Mouse (Mus musculus) frontal cortex, postnatal 36 days (tissue): ENCODE measurements around the gene Abhd17b.
A peak's percentile ranks its signal among the peaks of the same experiment; 100 is the strongest.
"Not testable (repeated sequence)": the region's sequence is repeated elsewhere in the genome, so short reads cannot be mapped to it uniquely, and the experiment has no call there.

Source experiments
- DNase-seq, 2 experiments: peaks; one replicate each; pipeline ENCODE4 v3.0.0; 2022; ENCODE audit warnings: low spot score in 2 of 2

The Abhd17b gene

DNA sequence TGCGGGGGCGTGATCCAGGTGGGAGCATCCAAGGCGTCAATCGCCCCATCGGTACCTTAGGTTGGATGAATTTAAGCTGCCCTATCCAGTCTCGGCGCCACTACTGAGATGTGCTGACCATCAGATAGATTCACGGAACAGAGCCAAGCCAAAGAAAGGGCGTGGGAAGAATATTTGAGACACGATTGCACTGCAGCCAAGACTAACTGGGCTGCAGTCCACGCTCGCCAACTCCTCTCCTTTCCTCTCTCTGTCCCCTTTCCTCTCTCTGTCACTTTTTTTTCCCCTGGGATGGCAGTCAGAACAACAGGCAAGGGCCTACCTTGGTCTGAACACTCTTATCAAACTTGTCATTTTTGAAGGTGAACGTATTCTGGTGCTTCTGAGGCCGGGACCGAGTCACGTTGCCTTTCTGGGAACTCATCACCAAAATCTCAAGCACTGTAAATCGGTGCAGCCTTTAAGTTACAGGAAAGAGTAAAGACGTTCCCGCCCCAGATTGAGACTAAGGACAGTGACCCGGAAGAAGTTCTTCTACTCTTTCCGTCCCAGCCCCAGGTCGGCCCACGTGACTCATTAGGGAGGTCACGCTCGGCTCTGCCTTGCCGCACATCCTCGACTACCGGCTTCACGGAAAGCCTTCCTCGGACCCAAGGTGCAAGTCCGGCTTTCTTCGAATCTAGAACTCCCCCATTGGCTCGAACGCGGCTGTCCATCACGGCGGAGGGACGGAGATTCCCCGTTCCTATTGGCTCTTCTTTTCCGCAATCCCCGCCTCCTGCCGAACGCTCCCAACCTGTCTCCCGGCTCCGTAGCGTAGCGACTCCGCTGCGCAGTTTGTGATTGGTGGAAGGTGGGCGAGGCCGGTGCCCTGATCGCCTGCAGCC is 457 bp upstream of the Abhd17b start, which contains the start of gene 1110059E24Rik:
Gene 1110059E24Rik, minus strand, starts transcription at position 692 of the 887 bp plus-strand sequence.
- peak; percentile 96 for DNase-seq

GRCm38 (mm10) chr19:21654788-21655187 is 1.8 kb downstream of the Abhd17b start:
- no peak for DNase-seq

GRCm38 (mm10) chr19:21660734-21661133 is 7.7 kb downstream of the Abhd17b start:
- DNase-seq: no peak

DNA sequence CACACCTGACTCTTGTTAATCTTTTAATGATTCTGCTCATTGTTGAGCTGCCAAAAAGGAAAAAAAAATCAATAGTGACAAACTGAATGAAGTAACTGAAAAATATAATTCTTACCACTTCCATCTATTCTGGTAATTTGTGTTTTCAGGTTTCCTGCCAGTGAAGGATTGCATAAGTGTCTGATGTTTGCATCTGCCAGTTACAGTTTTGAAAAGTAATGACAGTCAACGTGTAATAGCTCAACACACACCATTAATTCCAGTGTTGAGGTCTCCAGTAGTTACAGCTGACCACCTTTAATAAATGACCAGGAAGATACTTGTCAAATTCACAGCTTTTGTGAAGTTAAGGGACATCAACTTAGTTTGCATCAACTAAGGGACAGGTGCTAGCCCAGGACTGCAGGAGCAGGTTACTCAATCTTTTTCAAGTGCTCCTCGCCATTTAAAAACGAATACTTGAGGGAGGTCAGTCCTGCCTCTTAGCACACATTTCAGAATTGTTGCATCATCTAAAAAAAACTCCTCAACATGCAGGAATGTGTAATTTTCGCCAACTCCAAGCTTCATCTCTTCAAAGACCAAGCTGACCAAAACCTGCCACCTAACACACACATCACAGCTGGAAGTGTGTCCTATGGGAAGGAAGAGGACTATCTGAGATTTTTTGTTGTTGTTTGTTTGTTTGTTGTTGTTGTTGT is 10.9 kb downstream of the Abhd17b start:
- no peak for DNase-seq

GRCm38 (mm10) chr19:21669650-21670049 is 16.7 kb downstream of the Abhd17b start:
- no peak for DNase-seq

DNA sequence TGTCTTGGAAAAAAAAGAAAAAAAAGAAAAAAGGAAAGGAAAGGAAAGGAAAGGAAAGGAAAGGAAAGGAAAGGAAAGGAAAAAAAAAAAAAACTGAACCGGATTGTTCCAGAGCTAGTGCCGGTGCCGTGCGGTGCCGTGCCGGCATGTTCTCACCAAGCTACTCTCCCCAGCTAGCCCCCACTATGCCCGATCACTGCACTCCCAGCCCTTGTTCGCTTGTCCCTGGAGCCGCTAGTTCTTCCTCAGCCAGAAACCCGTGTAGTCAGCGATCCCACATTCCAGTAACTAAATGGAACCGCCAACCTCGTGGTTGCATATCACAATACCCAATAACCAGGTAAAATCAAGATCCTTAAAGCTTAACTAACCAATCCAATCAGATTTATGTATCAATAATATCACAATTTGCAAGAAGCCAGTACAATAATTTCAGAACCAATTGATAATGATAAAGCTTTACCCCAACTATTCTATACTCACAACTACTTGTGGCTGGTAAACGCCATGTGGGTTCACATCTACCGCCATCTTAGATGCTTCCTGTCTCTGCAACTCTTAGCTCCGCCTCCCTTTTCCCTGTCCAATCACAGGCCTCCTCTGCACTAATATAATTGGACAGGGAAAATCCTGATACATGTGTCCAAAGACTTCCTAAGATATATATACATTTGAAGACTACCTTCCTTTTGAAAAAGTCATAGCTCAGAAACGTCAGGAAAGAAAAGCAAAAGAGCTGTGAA is 21.5 kb downstream of the Abhd17b start:
- DNase-seq: no peak

DNA sequence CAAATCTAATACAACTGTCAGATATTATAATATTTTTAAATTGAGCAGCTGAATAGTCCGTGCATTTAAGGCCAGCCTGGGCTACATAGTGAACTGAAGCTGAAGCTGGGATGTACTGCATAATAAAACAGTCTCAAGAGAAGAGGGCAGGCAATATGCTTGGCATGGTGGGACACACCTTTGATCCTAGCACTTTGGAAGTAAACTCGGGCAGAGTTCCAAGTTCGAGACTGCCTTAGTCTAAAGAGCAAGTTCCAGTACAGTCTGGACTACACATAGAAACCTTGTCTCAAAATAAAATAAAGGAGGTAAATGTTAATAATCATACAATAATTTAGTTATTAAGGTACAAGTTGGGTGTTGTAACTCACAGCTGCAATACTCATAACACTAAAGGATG is 27.1 kb downstream of the Abhd17b start:
- DNase-seq: no peak

- DNase-seq: no peak
These were observed 28.0 kb downstream of the Abhd17b start for GRCm38 (mm10) chr19:21680986-21681385.

DNA sequence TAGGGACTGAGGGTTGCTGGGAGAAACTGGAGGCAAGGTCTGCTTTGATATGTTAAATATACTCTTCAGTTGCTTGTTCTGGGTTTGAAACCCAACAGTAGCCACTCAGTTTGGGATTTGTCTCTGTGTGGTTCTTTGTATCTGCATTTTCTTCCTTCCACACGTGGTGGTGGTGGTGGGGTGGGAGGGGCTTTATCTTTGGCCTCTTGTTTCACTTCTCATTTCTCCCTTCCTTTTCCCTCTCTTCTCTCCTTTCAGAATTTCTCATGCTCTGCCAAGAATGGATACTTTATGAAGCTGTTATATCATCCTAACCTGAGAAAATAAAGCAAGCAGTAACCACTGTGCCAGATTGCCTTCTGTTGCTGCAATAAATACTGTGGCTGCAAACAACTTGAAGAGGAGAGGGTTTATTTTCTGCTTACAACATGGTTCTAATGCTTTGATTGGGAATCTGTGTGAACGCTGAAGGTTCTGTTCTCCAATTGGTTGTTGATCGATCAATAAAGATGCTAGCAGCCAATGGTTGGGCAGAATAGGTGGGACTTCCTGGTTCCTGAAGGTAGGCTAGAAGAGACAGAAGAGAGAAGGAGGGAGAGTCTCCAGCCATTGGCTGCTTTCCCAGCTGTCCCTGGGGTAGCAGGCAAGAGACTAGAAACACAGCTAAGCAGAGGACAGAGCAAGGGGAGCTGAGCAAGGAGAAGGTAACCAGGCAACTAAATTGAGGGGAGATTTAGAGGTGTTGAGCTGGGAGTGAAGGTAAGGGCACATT is 60.5 kb downstream of the Abhd17b start:
- DNase-seq: no peak

DNA sequence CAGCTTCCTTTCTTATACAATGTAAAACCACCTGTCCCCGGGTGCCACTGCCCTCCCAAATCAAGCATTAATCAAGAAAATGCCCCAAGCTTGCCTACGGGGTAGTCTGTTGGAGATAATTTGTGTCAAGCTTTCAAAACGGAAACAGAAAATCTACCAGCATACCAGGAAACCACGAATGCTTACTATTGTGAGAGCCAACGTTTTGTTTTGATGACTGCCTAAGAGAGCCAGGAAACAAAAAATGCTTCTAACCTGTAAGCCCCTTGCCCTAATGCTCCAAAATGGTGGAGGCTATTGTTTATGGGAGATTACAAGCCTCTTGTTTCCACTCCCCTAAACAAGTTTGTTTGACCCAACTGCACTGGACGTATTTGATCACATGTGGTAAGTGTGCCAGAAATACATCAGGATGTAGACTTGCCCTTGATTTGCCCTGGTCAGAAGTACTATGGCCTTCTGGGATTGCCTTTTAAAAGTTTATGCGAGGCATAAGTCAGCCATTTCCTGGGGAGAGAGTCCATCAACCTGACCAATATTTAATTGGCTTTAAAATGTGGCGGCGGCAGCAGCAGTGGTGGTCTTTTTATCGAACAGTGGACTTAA is 61.4 kb downstream of the Abhd17b start:
- DNase-seq: no peak

DNA sequence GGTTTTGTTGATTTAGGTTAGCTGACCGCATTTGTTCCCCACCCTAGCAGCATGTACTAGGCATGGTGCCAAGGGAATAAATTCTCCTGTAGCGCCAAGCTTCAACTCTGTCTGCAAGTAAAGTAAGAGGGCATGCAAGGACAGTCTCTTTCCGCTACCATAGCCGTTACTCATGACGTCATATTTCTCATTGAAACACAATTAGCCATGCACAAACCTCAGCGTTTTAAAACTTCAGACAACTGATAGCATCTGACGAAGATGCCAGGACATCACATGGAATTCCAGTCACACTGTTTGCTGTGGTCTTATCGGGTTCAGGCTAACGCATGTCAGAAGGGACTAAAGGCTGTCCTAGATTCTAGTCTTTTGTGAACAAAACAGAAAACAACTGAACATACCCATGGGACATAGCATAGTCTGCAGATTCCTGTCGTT is 62.0 kb downstream of the Abhd17b start:
- DNase-seq: no peak

GRCm38 (mm10) chr19:21715515-21715914 is 62.5 kb downstream of the Abhd17b start:
- no peak for DNase-seq

- DNase-seq: no peak
These were observed 63.5 kb downstream of the Abhd17b start for GRCm38 (mm10) chr19:21716456-21716855.

- DNase-seq: no peak
These were observed 66.2 kb downstream of the Abhd17b start for GRCm38 (mm10) chr19:21719206-21719605.

DNA sequence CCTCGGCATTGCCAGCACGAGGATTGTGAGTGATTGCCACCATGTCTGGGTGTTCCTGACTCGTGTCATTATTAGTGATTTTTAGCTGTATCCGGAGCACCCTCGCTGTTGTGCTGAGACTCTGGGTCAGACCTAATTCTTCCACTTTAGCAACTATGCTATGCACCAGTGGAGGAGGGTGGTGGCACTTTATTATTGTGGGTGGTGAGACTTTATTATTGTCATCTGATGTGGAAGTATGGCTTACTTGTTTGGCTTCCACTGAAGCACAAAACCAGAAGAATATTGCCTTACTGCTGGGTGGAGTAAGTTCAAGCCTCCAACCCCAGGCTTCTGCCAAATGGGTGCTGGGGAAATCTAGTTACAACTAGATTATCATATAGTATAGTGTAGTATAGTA is 68.0 kb downstream of the Abhd17b start:
- no peak for DNase-seq

- DNase-seq: not testable (repeated sequence)
These were observed 70.3 kb downstream of the Abhd17b start for GRCm38 (mm10) chr19:21723280-21723679.

GRCm38 (mm10) chr19:21723911-21724655 is 71.1 kb downstream of the Abhd17b start:
- peak; percentile 49 to 58 for DNase-seq

- DNase-seq: no peak
These were observed 72.2 kb downstream of the Abhd17b start for GRCm38 (mm10) chr19:21725168-21725567.

DNA sequence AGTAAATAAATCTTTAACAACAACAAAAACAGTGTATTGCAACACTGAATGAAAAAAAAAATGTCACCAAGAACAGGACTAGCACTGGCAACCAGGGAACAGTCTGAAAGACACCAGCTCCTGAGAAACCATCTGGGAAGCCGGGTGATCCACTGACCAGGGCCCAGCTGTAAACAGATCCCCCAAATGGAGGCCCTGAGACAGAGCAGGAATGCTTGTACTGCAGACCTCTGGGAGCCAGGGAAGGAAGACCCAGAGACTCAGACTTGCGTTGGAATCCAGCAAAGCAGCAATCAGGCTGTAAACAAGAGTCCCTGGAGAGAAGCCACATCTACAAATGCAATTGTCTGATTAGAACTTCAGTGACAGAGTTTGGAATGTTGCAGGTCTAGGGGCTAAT is 74.1 kb downstream of the Abhd17b start:
- no peak for DNase-seq

DNA sequence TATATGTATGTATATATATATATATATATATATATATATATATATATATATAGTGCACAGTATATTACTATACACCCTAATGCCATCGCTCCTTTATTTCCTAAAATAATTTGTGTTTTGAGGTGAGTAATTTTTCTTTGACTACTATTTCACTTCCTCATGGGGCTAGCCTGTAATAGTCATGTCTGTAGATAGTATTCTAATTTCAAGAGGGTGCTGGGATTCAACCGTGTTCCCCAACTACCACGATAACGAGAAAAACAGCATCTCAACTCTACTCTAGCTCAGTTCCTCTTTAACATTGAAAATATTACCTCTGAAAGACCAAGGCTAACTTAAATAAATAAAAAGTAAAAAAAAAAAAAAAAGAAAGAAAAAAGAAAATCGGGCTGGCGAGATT is 75.4 kb downstream of the Abhd17b start:
- no peak for DNase-seq
